Mouse (Mus musculus) ZHBTc4 (cell line): ENCODE measurements around the gene Mov10.
A peak's percentile ranks its signal among the peaks of the same experiment; 100 is the strongest.

ENCODE experiments used
- DNase-seq: peaks from one replicate; pipeline ENCODE4 v3.0.0-alpha.2; 2011; ENCODE audit warnings: low read depth, low spot score

Mov10 gene

GRCm38 (mm10) chr3:104811752-104812151 lies 6.6 kb downstream of the Mov10 start:
- DNase-seq, result peak; percentile 87

- DNase-seq, result no peak
Measured at GRCm38 (mm10) chr3:104805539-104805938, 12.8 kb downstream of the Mov10 start.

GRCm38 (mm10) chr3:104804312-104804711 lies 14.1 kb downstream of the Mov10 start:
- no peak for DNase-seq

GRCm38 (mm10) chr3:104801481-104801880 lies 16.9 kb downstream of the Mov10 start:
- DNase-seq, result no peak

- DNase-seq, result no peak
Measured at GRCm38 (mm10) chr3:104800681-104801080, 17.7 kb downstream of the Mov10 start.

GRCm38 (mm10) chr3:104796430-104797082 lies 21.8 kb downstream of the Mov10 start:
- peak; percentile 48 for DNase-seq

GRCm38 (mm10) chr3:104795661-104796340 lies 22.6 kb downstream of the Mov10 start:
- DNase-seq, result peak; percentile 43

GRCm38 (mm10) chr3:104794953-104795470 lies 23.4 kb downstream of the Mov10 start:
- DNase-seq, result no peak

- DNase-seq, result peak; percentile 95
Measured at GRCm38 (mm10) chr3:104793871-104794828, 24.2 kb downstream of the Mov10 start.

- DNase-seq, result no peak
Measured at GRCm38 (mm10) chr3:104792360-104793270, 25.7 kb downstream of the Mov10 start.

GRCm38 (mm10) chr3:104791671-104792070 lies 26.7 kb downstream of the Mov10 start:
- DNase-seq, result no peak

- no peak for DNase-seq
Measured at GRCm38 (mm10) chr3:104791017-104791416, 27.3 kb downstream of the Mov10 start.

- DNase-seq, result peak; percentile 62
Measured at GRCm38 (mm10) chr3:104790401-104790937, 27.9 kb downstream of the Mov10 start.

GRCm38 (mm10) chr3:104789822-104790221 lies 28.5 kb downstream of the Mov10 start:
- no peak for DNase-seq

GRCm38 (mm10) chr3:104789312-104789605 lies 29.1 kb downstream of the Mov10 start:
- peak; percentile 59 for DNase-seq

GRCm38 (mm10) chr3:104788561-104789311 lies 29.6 kb downstream of the Mov10 start:
- DNase-seq, result peak; percentile 72

GRCm38 (mm10) chr3:104788075-104788474 lies 30.3 kb downstream of the Mov10 start, which contains the start of gene Rhoc:
Gene Rhoc (plus strand): TSS chr3:104788375.
- no peak for DNase-seq

- no peak for DNase-seq
Measured at GRCm38 (mm10) chr3:104785284-104785683, 33.1 kb downstream of the Mov10 start.

- DNase-seq, result no peak
Measured at GRCm38 (mm10) chr3:104783971-104784500, 34.3 kb downstream of the Mov10 start.
